Mouse (Mus musculus) liver, adult 2 months (tissue): ENCODE measurements around the gene Eif2ak2. TPM values are rescaled to one million over a fixed set of nuclear protein-coding genes. Genes with fewer than 3 reads are reported as not detected.

Experiments
- DNase-seq: peaks from one replicate; pipeline ENCODE4 v3.0.0-alpha.2; 2011; ENCODE audit warnings: low read depth, low spot score; ENCODE audit errors: extremely low read depth
- H3K27ac ChIP-seq: fragments of 200-500 bp; replicated peaks from 2 replicates; pipeline ENCODE4 v1.5.1; 2012; ENCODE audit warnings: low read depth, mild to moderate bottlenecking, control low read depth, inconsistent platforms, low read length; ENCODE audit not compliant: insufficient read depth
- H3K27me3 ChIP-seq: fragments of 200-500 bp; 2 replicates; pipeline ENCODE4 v1.6.1; 2012; ENCODE audit warnings: mild to moderate bottlenecking, moderate library complexity, low read length, inconsistent platforms; ENCODE audit not compliant: control insufficient read depth, insufficient read depth
- H3K36me3 ChIP-seq: fragments of 200-500 bp; 2 replicates; pipeline ENCODE4 v1.6.1; 2012; ENCODE audit warnings: low read length, inconsistent platforms; ENCODE audit not compliant: control insufficient read depth, insufficient read depth
- H3K4me1 ChIP-seq: fragments of 200-500 bp; 2 replicates; pipeline ENCODE4 v1.6.1; 2011; ENCODE audit warnings: low read length; ENCODE audit not compliant: control insufficient read depth, insufficient read depth
- H3K4me3 ChIP-seq: fragments of 200-500 bp; 2 replicates; pipeline ENCODE4 v1.5.1; 2011; ENCODE audit warnings: low read depth, mild to moderate bottlenecking, control low read depth, low read length, moderate library complexity; ENCODE audit not compliant: insufficient read depth
- H3K79me2 ChIP-seq: fragments of 200-500 bp; 2 replicates; pipeline ENCODE4 v1.6.1; 2012; ENCODE audit warnings: inconsistent platforms, mild to moderate bottlenecking, low read length, moderate library complexity; ENCODE audit not compliant: control insufficient read depth, insufficient read depth
- H3K9ac ChIP-seq: fragments of 200-500 bp; 2 replicates; pipeline ENCODE4 v1.6.1; 2012; ENCODE audit warnings: low read depth, mild to moderate bottlenecking, control low read depth, inconsistent platforms, low read length
- CTCF ChIP-seq: fragments of 200-500 bp; IDR thresholded peaks from 2 replicates; pipeline ENCODE4 v1.5.1; 2011; ENCODE audit warnings: low read depth, low read length, control low read depth
- POLR2A ChIP-seq: fragments of 200-500 bp; IDR thresholded peaks from 2 replicates; pipeline ENCODE4 v1.6.1; 2011; ENCODE audit warnings: low read length, control low read depth; ENCODE audit not compliant: insufficient read depth; ENCODE audit errors: extremely low read depth
- WGBS: fragments of 180-500 bp; shearing (Covaris S2); methylation state at CpG from one replicate; pipeline ENCODE4 v1.1.7; 2018; 5-methylcytosine and 5-hydroxymethylcytosine counted together
- polyA plus RNA-seq: library from polyadenylated mRNA; depleted of rRNA; stranded (reverse); fragments of >200 nt; gene quantifications from 2 replicates; pipeline ENCODE4 v1.2.3, GENCODE M21; 2012
- total RNA-seq: library from RNA; depleted of rRNA; stranded (reverse); fragments of >200 nt; gene quantifications from 2 replicates; pipeline ENCODE4 v1.2.3, GENCODE M21; 2014

The Eif2ak2 gene
- total and polyA plus RNA-seq, 2 experiments, result 2.3 to 15.3 TPM

DNA sequence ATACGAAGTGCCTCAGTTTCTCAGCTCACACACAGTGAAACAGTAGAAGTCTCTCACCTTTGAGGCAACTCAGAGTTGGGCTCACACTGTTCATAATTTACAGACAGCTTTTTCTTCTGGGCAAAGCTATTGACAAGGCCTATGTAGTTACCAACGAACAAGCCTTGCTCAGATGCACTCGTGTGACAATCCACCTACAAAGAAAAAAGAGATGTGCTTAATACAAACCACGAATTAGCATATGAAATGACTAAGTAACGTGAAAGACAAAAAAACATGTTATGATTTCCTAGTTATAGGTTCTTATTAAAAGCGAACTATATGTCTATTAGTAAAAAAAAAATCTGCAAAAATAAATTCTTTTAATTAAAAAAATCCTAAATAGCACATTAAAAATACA, 8.5 kb downstream of the Eif2ak2 start:
- peaks cover 36% of the 10 kb centered on the region for H3K36me3 ChIP-seq
- 95% methylated on average over 6 of the region's 6 CpGs for WGBS

DNA sequence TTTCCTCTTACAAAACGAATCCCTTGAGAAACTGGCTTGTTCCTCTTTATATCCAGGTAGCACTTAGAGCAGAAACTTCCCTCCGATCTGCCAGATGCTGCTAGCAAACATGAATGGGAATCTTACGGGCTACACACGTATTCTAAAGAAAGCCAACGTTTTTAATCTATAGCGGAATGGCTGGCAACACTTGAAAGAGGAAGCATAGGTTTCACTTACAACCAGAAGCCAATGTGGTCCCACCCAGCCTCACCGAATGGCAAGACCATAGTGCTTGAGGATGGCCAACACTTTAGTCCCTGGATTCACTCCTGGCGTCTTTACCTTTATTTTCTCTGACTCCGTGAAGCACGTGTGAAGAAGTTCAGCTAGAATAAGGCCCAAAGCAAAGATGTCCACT, 26.1 kb downstream of the Eif2ak2 start:
- H3K4me1 ChIP-seq, result no peaks in the 10 kb centered on the region
- H3K79me2 ChIP-seq, result no peaks in the 10 kb centered on the region
- no peak overlapping the region for H3K4me3 ChIP-seq
- peaks cover 54% of the 10 kb centered on the region for H3K36me3 ChIP-seq
- WGBS, result 88% methylated on average over 10 of the region's 10 CpGs
- no peak overlapping the region for H3K9ac ChIP-seq
- H3K27ac ChIP-seq, result no peak overlapping the region
- H3K27me3 ChIP-seq, result no peaks in the 10 kb centered on the region
- DNase-seq, result no peak
- TF ChIP-seq CTCF, result no peak
- no peak for TF ChIP-seq POLR2A

More for the DNA sequence above, 8.5 kb downstream of the Eif2ak2 start:
- TF ChIP-seq POLR2A (no peak), CTCF (no peak)
- no peaks in the 10 kb centered on the region for H3K27me3 ChIP-seq
- no peak for DNase-seq
- H3K27ac ChIP-seq, result no peak overlapping the region
- no peak overlapping the region for H3K4me3 ChIP-seq
- no peak overlapping the region for H3K9ac ChIP-seq
- no peaks in the 10 kb centered on the region for H3K79me2 ChIP-seq
- no peaks in the 10 kb centered on the region for H3K4me1 ChIP-seq

DNA sequence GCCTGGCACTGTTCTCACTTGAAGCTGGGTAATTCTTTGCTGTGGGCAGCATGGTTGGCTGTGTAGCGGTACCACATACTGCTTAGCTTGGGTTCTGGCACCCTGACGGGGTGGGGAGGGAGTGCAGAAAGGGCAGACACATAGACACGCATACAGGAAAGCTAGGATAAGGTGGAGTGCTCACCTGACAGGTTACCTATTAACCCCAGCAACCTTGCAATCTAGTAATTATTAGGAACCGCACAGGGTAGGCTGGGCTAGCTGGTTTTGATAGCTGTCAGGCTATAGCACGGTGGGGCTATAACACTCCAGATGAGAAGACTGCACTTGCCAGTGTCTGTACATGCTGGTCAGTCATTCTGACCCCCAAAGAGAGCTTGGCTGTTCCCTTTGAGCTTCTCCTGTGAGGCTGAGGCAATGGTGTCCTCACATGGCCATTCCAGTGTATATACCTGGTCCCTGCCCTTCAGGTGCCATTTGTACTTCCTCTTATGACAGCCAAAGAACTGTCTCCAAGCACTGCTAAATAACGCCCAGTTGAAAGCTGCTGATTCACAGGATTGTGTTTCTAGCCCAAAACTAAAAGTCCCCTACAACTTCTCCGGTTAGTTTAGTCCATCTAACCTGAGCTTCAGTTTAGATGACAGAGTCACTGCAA, 40.0 kb downstream of the Eif2ak2 start:
- Histone ChIP-seq H3K4me1 (no peaks in the 10 kb centered on the region), H3K9ac (no peak overlapping the region), H3K36me3 (peaks cover 49% of the 10 kb centered on the region), H3K27ac (no peak overlapping the region), H3K4me3 (no peak overlapping the region), H3K27me3 (no peaks in the 10 kb centered on the region), H3K79me2 (no peaks in the 10 kb centered on the region)
- 93% methylated on average over 7 of the region's 7 CpGs for WGBS
- DNase-seq, result no peak
- TF ChIP-seq POLR2A, result no peak
- TF ChIP-seq CTCF, result no peak

DNA sequence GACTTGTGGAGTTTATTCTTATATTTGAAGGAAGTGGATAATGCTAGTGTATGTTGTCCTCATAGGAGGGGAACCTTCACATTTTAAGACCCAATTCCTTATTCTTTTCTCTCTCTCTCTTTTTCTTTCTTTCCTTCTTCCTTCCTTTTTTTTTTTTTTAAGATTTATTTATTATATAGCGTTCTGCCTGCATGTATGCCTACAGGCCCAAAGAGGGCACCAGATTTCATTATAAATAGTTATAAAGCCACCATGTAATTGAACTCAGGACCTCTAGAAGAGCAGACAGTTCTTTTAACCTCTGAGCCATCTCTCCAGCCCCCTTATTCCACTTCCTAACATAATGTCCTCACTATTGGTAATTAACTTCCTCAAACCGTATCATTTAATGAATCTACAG, 46.3 kb downstream of the Eif2ak2 start:
- peak overlapping the region; percentile 56 for H3K27ac ChIP-seq
- H3K9ac ChIP-seq, result peak overlapping the region; percentile 79
- peaks cover 18% of the 10 kb centered on the region; the same call in 1 of the 2 replicates for H3K36me3 ChIP-seq
- peak overlapping the region; percentile 75 for H3K4me3 ChIP-seq
- TF ChIP-seq CTCF, result no peak
- no peak for TF ChIP-seq POLR2A
- H3K4me1 ChIP-seq, result peaks cover 2% of the 10 kb centered on the region; the same call in 1 of the 2 replicates
- no peak for DNase-seq
- WGBS, result 39% methylated on average over 2 of the region's 2 CpGs
- H3K27me3 ChIP-seq, result no peaks in the 10 kb centered on the region
- H3K79me2 ChIP-seq, result no peaks in the 10 kb centered on the region

DNA sequence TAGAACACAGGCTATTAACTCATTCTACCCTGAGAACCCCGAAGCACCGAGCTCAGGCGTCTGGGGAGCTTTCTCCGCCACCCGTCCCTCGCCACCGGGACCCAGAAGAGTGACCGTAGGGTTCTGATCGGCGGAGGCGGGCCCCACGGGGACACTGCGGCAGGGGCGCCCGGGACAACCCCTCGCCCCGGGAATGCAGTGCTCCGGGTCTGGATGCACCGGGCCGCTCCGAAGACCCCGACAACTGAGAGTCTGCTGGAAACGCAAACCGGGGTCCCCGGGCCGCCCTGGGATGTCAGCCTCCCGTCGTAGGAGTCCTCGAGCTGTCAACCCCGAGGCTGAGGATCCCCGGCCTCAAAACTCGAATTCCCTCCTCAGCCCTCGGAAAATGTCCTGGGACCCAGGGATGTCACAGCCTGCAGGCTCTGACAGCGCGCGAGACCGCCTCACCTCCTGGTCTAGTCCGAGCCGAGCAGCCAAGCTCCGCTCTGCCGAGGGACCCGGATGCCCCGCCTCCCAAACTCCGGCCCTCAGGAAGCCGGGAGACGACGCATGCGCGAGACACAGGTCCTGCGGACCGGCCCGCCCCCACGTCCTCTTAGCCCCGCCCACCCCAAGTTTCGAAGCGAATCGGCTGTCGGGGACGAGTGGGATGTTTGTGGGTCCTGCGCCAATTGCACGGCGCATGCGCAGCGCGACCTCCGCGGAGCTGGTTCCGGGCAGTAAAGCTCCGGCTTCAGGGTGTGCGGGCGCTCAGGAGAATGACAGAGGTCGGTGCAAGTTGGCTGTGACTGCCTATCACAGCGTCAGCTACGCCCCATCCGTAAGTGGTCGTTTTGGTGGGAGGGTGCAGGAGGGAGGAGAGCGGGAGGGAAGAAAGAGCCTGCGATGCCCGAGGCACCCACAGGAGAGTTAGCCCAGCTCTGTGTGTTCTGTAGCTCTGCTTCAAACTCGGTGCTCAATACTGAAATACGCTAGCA, 47.2 kb downstream of the Eif2ak2 start, which contains the start of the genes Heatr5b and Gpatch11:
TSS of gene Heatr5b (minus strand) at position 509 of the 980 bp plus-strand sequence.
TSS of gene Gpatch11 (plus strand) at position 712 of the 980 bp plus-strand sequence.
- Histone ChIP-seq H3K27ac (peak within 1 kb of the TSS; percentile 56), H3K4me1 (peaks cover 2% of the 10 kb centered on the region; the same call in 1 of the 2 replicates), H3K4me3 (peak within 1 kb of the TSS; percentile 91), H3K36me3 (peaks cover 19% of the 10 kb centered on the region; the same call in 1 of the 2 replicates), H3K27me3 (no peaks in the 10 kb centered on the region), H3K9ac (peak within 1 kb of the TSS; percentile 87), H3K79me2 (no peaks in the 10 kb centered on the region)
- under 1% methylated on average over 81 of the region's 81 CpGs for WGBS
- TF ChIP-seq CTCF (no peak), POLR2A (peak; percentile 93)
- DNase-seq, result peak; percentile 88
